Mouse (Mus musculus) lung, embryonic 14.5 days (tissue): ENCODE data around the gene Ceacam18. TPM values are rescaled to one million over a fixed set of nuclear protein-coding genes. Genes with fewer than 3 reads are reported as not detected.
"Not testable (repeated sequence)": the region's sequence is repeated elsewhere in the genome, so short reads cannot be mapped to it uniquely, and the experiment has no call there.

ENCODE experiments used
- ATAC-seq: fragments of 200-750 bp; cut with Nextera tagmentation; 2 replicates; pipeline ENCODE4 v1.8.0; 2017; ENCODE audit warnings: mild to moderate bottlenecking, moderate TSS enrichment, moderate library complexity; ENCODE audit not compliant: insufficient read depth
- DNase-seq: peaks from one replicate; pipeline ENCODE4 v3.0.0-alpha.2; 2015
- H3K27ac ChIP-seq: fragments of 300-500 bp; sonication (generic); 2 replicates; pipeline ENCODE4 v1.5.1; 2014; ENCODE audit warnings: low read depth, mild to moderate bottlenecking, moderate library complexity
- H3K27me3 ChIP-seq: fragments of 300-500 bp; sonication (generic); 2 replicates; pipeline ENCODE4 v1.6.1; 2014; ENCODE audit warnings: low read length, control low read depth; ENCODE audit not compliant: insufficient read depth
- H3K36me3 ChIP-seq: fragments of 300-500 bp; sonication (generic); 2 replicates; pipeline ENCODE4 v1.6.1; 2014; ENCODE audit warnings: control low read depth; ENCODE audit not compliant: insufficient read depth
- H3K4me1 ChIP-seq: fragments of 300-500 bp; sonication (generic); 2 replicates; pipeline ENCODE4 v1.6.1; 2014; ENCODE audit warnings: antibody characterized with exemption, control low read depth; ENCODE audit not compliant: insufficient read depth
- H3K4me2 ChIP-seq: fragments of 300-500 bp; sonication (generic); 2 replicates; pipeline ENCODE4 v1.6.1; 2014; ENCODE audit warnings: mild to moderate bottlenecking
- H3K4me3 ChIP-seq: fragments of 300-500 bp; sonication (generic); 2 replicates; pipeline ENCODE4 v1.5.1; 2014; ENCODE audit warnings: low read depth, low read length
- H3K9ac ChIP-seq: fragments of 300-500 bp; sonication (generic); 2 replicates; pipeline ENCODE4 v1.6.1; 2014
- H3K9me3 ChIP-seq: fragments of 300-500 bp; sonication (generic); 2 replicates; pipeline ENCODE4 v1.6.1; 2016; ENCODE audit warnings: low read depth, low read length, control low read depth
- CTCF ChIP-seq: IDR thresholded peaks from 2 replicates; pipeline ENCODE4 v1.5.1; 2016; ENCODE audit warnings: antibody characterized with exemption, low read depth
- WGBS: fragments of 180-500 bp; shearing (Covaris S2); extraction: QIAGEN DNeasy Blood & Tissue Kit; methylation state at CpG from one replicate; pipeline ENCODE4 v1.1.7; 2014; 5-methylcytosine and 5-hydroxymethylcytosine counted together
- polyA plus RNA-seq: library from polyadenylated mRNA; unstranded; fragments of >200 nt; fragmentation: Nextera tagmentation; extraction: Ambion mirVana; gene quantifications from 2 replicates; pipeline ENCODE4 v1.2.1, GENCODE M21; 2014

Ceacam18 gene
- polyA plus RNA-seq, 1 experiment from 2014 or later, result not detected

DNA sequence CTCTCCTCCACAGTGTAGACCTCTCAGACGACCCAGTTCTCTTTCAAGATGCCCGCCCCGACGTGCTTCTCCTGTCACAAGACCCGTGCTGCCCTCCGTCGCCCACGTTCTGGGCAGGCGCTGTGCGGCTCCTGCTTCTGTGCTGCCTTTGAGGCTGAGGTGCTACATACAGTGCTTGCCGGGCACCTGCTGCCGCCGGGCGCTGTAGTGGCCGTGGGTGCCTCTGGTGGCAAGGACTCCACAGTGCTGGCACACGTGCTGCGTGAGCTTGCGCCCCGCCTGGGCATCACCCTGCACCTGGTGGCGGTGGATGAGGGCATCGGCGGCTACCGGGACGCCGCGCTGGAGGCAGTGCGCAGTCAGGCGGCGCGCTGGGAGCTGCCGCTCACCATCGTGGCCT, 40.6 kb downstream of the Ceacam18 start:
- 0 out of 2 replicates have a peak, but pooled peaks cover 5% of the 10 kb centered on the region for H3K4me1 ChIP-seq
- no peak overlapping the region for H3K4me2 ChIP-seq
- no peaks in the 10 kb centered on the region for H3K9me3 ChIP-seq
- no peak for TF ChIP-seq CTCF
- peaks cover 32% of the 10 kb centered on the region for H3K36me3 ChIP-seq
- no peak overlapping the region for H3K4me3 ChIP-seq
- ATAC-seq, result no peak
- H3K27me3 ChIP-seq, result no peaks in the 10 kb centered on the region
- H3K9ac ChIP-seq, result no peak overlapping the region
- 88% methylated on average over 32 of the region's 32 CpGs for WGBS
- no peak for DNase-seq
- no peak overlapping the region for H3K27ac ChIP-seq

DNA sequence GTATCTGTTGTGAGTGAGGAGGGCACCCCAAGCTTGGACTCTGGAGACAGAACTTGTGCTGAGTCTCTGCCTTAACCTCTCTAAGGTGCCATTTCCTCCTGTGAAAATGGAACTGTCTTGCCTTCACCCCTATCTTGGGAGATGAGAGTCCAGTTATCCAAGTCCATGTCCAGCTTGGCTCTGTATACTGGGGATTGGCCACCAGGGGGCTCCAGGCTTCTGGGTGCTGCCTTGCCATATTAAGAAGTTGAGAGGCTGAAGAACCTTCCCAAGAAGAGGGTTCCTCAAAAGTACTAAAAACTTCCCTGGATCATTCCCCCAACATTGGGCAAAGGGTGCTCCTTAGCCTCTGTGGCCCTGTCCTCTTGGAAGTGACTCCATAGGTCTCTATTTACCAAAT, 44.0 kb downstream of the Ceacam18 start:
- peak; percentile 63 for TF ChIP-seq CTCF

DNA sequence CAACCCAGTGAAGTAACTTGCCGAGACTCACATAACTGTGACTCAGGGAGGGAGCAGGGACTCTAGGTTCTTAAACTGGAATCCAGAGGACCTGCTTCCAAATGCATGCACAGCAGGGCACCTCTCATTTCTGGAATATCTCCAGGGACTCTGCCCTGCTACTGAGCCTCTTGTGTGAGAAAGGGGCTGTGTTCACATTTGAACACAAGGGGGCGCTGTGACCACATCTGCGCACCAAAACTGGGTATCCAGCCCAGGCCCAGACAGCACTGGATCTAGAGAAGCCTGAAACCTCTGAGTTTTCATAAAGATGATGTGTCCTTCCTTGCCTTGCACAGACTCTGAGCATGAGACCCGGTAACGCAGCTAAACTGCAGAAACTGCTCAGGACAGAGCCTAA, 46.5 kb downstream of the Ceacam18 start:
- no peak for ATAC-seq
- WGBS, result 18% methylated on average over 5 of the region's 5 CpGs
- H3K27ac ChIP-seq, result no peak overlapping the region
- H3K9ac ChIP-seq, result no peak overlapping the region
- H3K27me3 ChIP-seq, result no peaks in the 10 kb centered on the region
- TF ChIP-seq CTCF, result peak; percentile 84
- H3K4me3 ChIP-seq, result no peak overlapping the region
- peak; percentile 80 for DNase-seq
- H3K36me3 ChIP-seq, result peaks cover 21% of the 10 kb centered on the region
- no peaks in the 10 kb centered on the region for H3K4me1 ChIP-seq
- H3K4me2 ChIP-seq, result no peak overlapping the region
- H3K9me3 ChIP-seq, result no peaks in the 10 kb centered on the region

More for the DNA sequence above, 44.0 kb downstream of the Ceacam18 start:
- H3K36me3 ChIP-seq, result peaks cover 32% of the 10 kb centered on the region
- H3K4me1 ChIP-seq, result no peaks in the 10 kb centered on the region
- ATAC-seq (no peak), DNase-seq (peak; percentile 56)
- H3K9me3 ChIP-seq, result no peaks in the 10 kb centered on the region
- no peak overlapping the region for H3K4me3 ChIP-seq
- no peaks in the 10 kb centered on the region for H3K27me3 ChIP-seq
- no peak overlapping the region for H3K27ac ChIP-seq
- no peak overlapping the region for H3K4me2 ChIP-seq
- H3K9ac ChIP-seq, result no peak overlapping the region

DNA sequence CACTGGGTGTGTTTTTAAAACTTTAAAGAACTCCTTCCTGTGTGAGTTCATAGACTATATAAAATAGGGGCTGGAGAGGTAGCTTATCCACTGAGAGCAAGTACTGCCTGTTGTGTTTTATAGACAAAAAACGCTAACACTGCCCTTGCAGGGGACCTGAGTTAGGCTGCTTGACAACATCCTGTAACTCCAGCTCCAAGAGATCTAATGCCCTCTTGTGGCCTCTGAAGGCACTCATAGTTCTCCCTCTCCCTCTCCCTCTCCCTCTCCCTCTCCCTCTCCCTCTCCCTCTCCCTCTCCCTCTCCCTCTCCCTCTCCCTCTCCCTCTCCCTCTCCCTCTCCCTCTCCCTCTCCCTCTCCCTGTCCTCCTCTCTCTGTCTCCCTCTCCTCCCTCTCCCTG, 48.0 kb downstream of the Ceacam18 start:
- DNase-seq, result peak; percentile 34
- not testable (repeated sequence) for H3K4me2 ChIP-seq, H3K4me1 ChIP-seq, ATAC-seq, H3K9me3 ChIP-seq, H3K36me3 ChIP-seq, H3K27me3 ChIP-seq, H3K27ac ChIP-seq, H3K4me3 ChIP-seq, H3K9ac ChIP-seq
- 14% methylated on average over 1 of the region's 1 CpGs for WGBS
- TF ChIP-seq CTCF, result peak; percentile 40

DNA sequence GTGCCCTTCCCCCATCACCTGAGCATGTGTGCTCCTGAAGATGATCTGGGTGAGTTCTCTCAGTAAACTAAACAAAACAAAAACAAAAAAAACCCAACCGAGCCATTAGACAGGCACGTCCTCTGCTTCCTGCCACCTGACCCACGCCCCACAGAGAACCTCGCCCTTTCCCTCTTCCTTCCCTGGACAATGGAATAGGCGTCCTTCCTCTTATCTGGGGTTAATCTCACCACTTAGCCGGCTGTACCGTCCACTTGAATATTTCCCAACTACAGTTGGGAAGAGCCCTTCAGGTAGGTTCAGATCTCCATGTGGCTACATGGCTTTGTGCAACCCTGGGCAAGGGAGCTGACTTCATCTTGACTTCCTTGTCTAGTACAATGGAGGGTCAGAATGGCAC, 50.6 kb downstream of the Ceacam18 start:
- Histone ChIP-seq H3K36me3 (no peaks in the 10 kb centered on the region), H3K9ac (no peak overlapping the region), H3K4me2 (no peak overlapping the region), H3K9me3 (no peaks in the 10 kb centered on the region), H3K4me1 (no peaks in the 10 kb centered on the region), H3K27ac (no peak overlapping the region), H3K4me3 (no peak overlapping the region), H3K27me3 (no peaks in the 10 kb centered on the region)
- 46% methylated on average over 7 of the region's 7 CpGs for WGBS
- TF ChIP-seq CTCF, result no peak
- DNase-seq (no peak), ATAC-seq (no peak)

DNA sequence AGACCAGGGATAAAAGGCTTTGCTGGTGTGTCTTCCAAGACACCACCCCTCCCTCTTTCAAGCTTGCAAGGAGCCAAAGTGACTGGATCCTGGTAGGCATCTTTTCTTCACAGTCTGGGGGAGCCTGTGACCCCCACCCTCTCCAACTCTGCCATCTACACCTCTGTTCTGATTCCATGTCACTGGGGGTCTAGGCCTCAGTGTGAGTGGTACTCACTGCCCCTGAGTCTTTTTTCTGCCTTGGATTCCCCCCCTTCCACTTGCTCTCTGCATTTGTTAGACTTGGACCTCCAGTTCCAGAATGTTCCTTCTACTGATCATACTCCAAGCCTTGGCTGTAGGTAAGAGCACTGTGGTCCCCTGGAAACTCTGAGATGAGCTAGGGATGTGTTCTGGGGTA, 55.6 kb downstream of the Ceacam18 start, which contains the start of gene Klk14:
Gene Klk14 (plus strand): TSS at position 301 of the 400 bp plus-strand sequence.
- H3K36me3 ChIP-seq, result no peaks in the 10 kb centered on the region
- H3K4me3 ChIP-seq, result no peak within 1 kb of the TSS
- no peaks in the 10 kb centered on the region for H3K27me3 ChIP-seq
- H3K9me3 ChIP-seq, result no peaks in the 10 kb centered on the region
- ATAC-seq (no peak), DNase-seq (no peak)
- no peak for TF ChIP-seq CTCF
- no peaks in the 10 kb centered on the region for H3K4me1 ChIP-seq
- H3K4me2 ChIP-seq, result no peak within 1 kb of the TSS
- no peak within 1 kb of the TSS for H3K9ac ChIP-seq
- no peak within 1 kb of the TSS for H3K27ac ChIP-seq

Other genes with a start within 250 kb of the Ceacam18 start
- gene Siglecg, start 226.5 kb upstream of the Ceacam18 start, polyA plus RNA-seq, result 0.37 and 0.60 TPM in 2 replicates
- not detected in 2 replicates for gene Lim2, start 207.0 kb upstream of the Ceacam18 start, polyA plus RNA-seq
- gene Nkg7, start 197.6 kb upstream of the Ceacam18 start, polyA plus RNA-seq, result 0.58 and 1.3 TPM in 2 replicates
- gene Cldnd2, start 193.9 kb upstream of the Ceacam18 start, polyA plus RNA-seq, result not detected in 2 replicates
- 306 and 314 TPM in 2 replicates for gene Etfb, start 190.6 kb upstream of the Ceacam18 start, polyA plus RNA-seq
- 0.37 TPM in 1 of 2 replicates, not detected in the other for gene Gm45233, start 190.6 kb upstream of the Ceacam18 start, polyA plus RNA-seq
- 2.1 and 2.4 TPM in 2 replicates for gene Vsig10l, start 171.6 kb upstream of the Ceacam18 start, polyA plus RNA-seq
- gene Iglon5, start 144.6 kb upstream of the Ceacam18 start, polyA plus RNA-seq, result 0.38 TPM in 2 replicates
- gene 4931406B18Rik, start 128.8 kb upstream of the Ceacam18 start, polyA plus RNA-seq, result not detected in 2 replicates
- 1.8 and 2.0 TPM in 2 replicates for gene Cd33, start 90.3 kb upstream of the Ceacam18 start, polyA plus RNA-seq
- 4.9 and 5.3 TPM in 2 replicates for gene Zfp658, start 72.5 kb upstream of the Ceacam18 start, polyA plus RNA-seq
- 14.6 and 15.1 TPM in 2 replicates for gene Zfp719, start 55.1 kb upstream of the Ceacam18 start, polyA plus RNA-seq
- gene Zfp819, start 27.5 kb upstream of the Ceacam18 start, polyA plus RNA-seq, result 0.23 and 0.33 TPM in 2 replicates
- gene Siglece, start 25.5 kb downstream of the Ceacam18 start, polyA plus RNA-seq, result 0.62 and 1.1 TPM in 2 replicates
- gene Ctu1, start 37.3 kb downstream of the Ceacam18 start, polyA plus RNA-seq, result 10.8 TPM in 2 replicates
- not detected in 2 replicates for gene Klk14, start 55.7 kb downstream of the Ceacam18 start, polyA plus RNA-seq
- 1.3 and 1.7 TPM in 2 replicates for gene Klk13, start 77.9 kb downstream of the Ceacam18 start, polyA plus RNA-seq
- not detected in 2 replicates for gene Klk12, start 134.2 kb downstream of the Ceacam18 start, polyA plus RNA-seq
- not detected in 2 replicates for gene Klk11, start 139.9 kb downstream of the Ceacam18 start, polyA plus RNA-seq
- 0.70 and 0.81 TPM in 2 replicates for gene Klk10, start 146.3 kb downstream of the Ceacam18 start, polyA plus RNA-seq
- 0.20 TPM in 1 of 2 replicates, not detected in the other for gene Klk9, start 157.2 kb downstream of the Ceacam18 start, polyA plus RNA-seq
- 21.0 and 26.2 TPM in 2 replicates for gene Klk8, start 162.9 kb downstream of the Ceacam18 start, polyA plus RNA-seq
- gene Klk7, start 176.6 kb downstream of the Ceacam18 start, polyA plus RNA-seq, result 0.09 TPM in 1 of 2 replicates, not detected in the other
- gene Klk6, start 189.8 kb downstream of the Ceacam18 start, polyA plus RNA-seq, result not detected in 2 replicates
- gene Klk5, start 207.3 kb downstream of the Ceacam18 start, polyA plus RNA-seq, result not detected in 2 replicates
- gene Klk4, start 246.5 kb downstream of the Ceacam18 start, polyA plus RNA-seq, result not detected in 2 replicates